In the genomic region with DNA sequence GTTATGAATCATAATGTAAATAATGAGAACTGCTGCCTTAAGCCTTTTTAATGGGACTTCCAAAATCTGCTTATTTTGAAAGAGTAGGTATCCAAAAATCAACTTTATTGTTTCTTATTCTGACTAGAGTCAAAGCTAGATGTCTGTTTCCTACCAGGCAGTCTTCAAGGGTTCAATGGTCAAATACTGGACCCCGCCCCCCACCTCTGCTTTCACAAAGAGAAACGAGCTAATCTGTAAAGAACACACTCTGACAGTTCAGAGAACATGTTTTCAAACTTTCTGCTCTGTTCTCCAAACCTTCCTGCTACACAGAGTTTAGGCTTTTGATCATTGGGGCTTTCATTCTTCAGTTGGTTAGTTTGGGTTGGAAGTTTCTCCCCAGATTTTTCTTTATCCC, we compare ENCODE assay signal across 18 mouse cellular contexts.
"Had no signal": no experiment of that assay in that cellular context is flagged by ENCODE, and none has a peak within 500 bp of the region (broad histone marks: within the 10 kb centered on the region; RNA-seq: fewer than 3 reads in every experiment).

No protein-coding gene starts in this region.

- H3K9me3 ChIP-seq: hindbrain, embryonic 15.5 days; liver, embryonic 15.5 days; lung, embryonic 15.5 days; megakaryocyte, embryonic 14.5 days; midbrain, embryonic 10.5 days; midbrain, embryonic 13.5 days; neural tube, embryonic 13.5 days had no signal

- H3K27me3 ChIP-seq: liver, embryonic 15.5 days; lung, embryonic 15.5 days; megakaryocyte, embryonic 14.5 days had no signal

- H3K4me3 ChIP-seq: hindbrain, embryonic 15.5 days; left cerebral cortex, adult 2 months; liver, embryonic 15.5 days; lung, embryonic 15.5 days; megakaryocyte, embryonic 14.5 days; midbrain, embryonic 10.5 days; midbrain, embryonic 13.5 days; myocyte; neural tube, embryonic 13.5 days had no signal

- ATAC-seq: midbrain, embryonic 13.5 days; midbrain, embryonic 16.5 days had no signal

- H3K4me2 ChIP-seq: hindbrain, embryonic 15.5 days; liver, embryonic 11.5 days; liver, embryonic 15.5 days; lung, embryonic 15.5 days; midbrain, embryonic 13.5 days; neural tube, embryonic 13.5 days had no signal

- H3K9ac ChIP-seq: hindbrain, embryonic 15.5 days; liver, embryonic 15.5 days; lung, embryonic 15.5 days; midbrain, embryonic 13.5 days; neural tube, embryonic 13.5 days had no signal

- H3K27ac ChIP-seq: hindbrain, embryonic 15.5 days; left cerebral cortex, adult 2 months; liver, embryonic 15.5 days; lung, embryonic 15.5 days; midbrain, embryonic 10.5 days; midbrain, embryonic 13.5 days; neural tube, embryonic 13.5 days had no signal

- H3K4me1 ChIP-seq: hindbrain, embryonic 15.5 days; liver, embryonic 15.5 days; lung, embryonic 15.5 days; midbrain, embryonic 13.5 days; neural tube, embryonic 13.5 days had no signal

- DNase-seq: layer of hippocampus, postnatal 36 days; lung, adult 18-20 months; lung, postnatal 10 days; lung, postnatal 36 days; retina, postnatal 1 day; right cerebral cortex, postnatal 25 days; thymus, postnatal 25 days had no signal

- H3K36me3 ChIP-seq: hindbrain, embryonic 15.5 days; liver, embryonic 15.5 days; lung, embryonic 15.5 days; midbrain, embryonic 10.5 days; midbrain, embryonic 13.5 days; neural tube, embryonic 13.5 days had no signal
